Mouse (Mus musculus) urinary bladder, postnatal 36 days (tissue): Measurements from ENCODE around the gene Fibcd1.

Experiments
- DNase-seq, 2 experiments: peaks; one replicate each; pipeline ENCODE4 v3.0.0; 2022; ENCODE audit warnings: low spot score in 2 of 2, mixed read lengths in 1 of 2

The Fibcd1 gene

GRCm38 (mm10) chr2:31811086-31811958 is 34.5 kb downstream of the Fibcd1 start:
- DNase-seq: no peak

- DNase-seq: no peak
Measured at GRCm38 (mm10) chr2:31810444-31810843, 35.4 kb downstream of the Fibcd1 start, which contains the start of gene Qrfp. Gene Qrfp, minus strand, starts transcription at chr2:31810580.

- DNase-seq: no peak
Measured at GRCm38 (mm10) chr2:31809358-31809740, 36.5 kb downstream of the Fibcd1 start.

GRCm38 (mm10) chr2:31808410-31809357 is 37.1 kb downstream of the Fibcd1 start:
- DNase-seq: no peak

- DNase-seq: no peak
Measured at GRCm38 (mm10) chr2:31806639-31807382, 39.0 kb downstream of the Fibcd1 start.

GRCm38 (mm10) chr2:31803480-31803879 is 42.3 kb downstream of the Fibcd1 start:
- DNase-seq: peak; percentile 40 to 47

- no peak for DNase-seq
Measured at GRCm38 (mm10) chr2:31802811-31803210, 43.0 kb downstream of the Fibcd1 start.

GRCm38 (mm10) chr2:31801416-31801815 is 44.4 kb downstream of the Fibcd1 start:
- no peak for DNase-seq

GRCm38 (mm10) chr2:31796943-31797342 is 48.9 kb downstream of the Fibcd1 start:
- DNase-seq: no peak

- DNase-seq: no peak
Measured at GRCm38 (mm10) chr2:31792611-31793010, 53.2 kb downstream of the Fibcd1 start.

- no peak for DNase-seq
Measured at GRCm38 (mm10) chr2:31791260-31791659, 54.5 kb downstream of the Fibcd1 start.

- DNase-seq: no peak
Measured at GRCm38 (mm10) chr2:31790728-31791251, 55.0 kb downstream of the Fibcd1 start.

GRCm38 (mm10) chr2:31789215-31789614 is 56.6 kb downstream of the Fibcd1 start:
- DNase-seq: no peak

- DNase-seq: no peak
Measured at GRCm38 (mm10) chr2:31788227-31788626, 57.6 kb downstream of the Fibcd1 start.

- peak; percentile 50 to 71 for DNase-seq
Measured at GRCm38 (mm10) chr2:31787029-31787428, 58.8 kb downstream of the Fibcd1 start.

GRCm38 (mm10) chr2:31785074-31785473 is 60.7 kb downstream of the Fibcd1 start:
- peak; percentile 74 to 80 for DNase-seq

- no peak for DNase-seq
Measured at GRCm38 (mm10) chr2:31782958-31783602, 62.7 kb downstream of the Fibcd1 start.

GRCm38 (mm10) chr2:31779258-31779657 is 66.5 kb downstream of the Fibcd1 start:
- DNase-seq: no peak

- DNase-seq: no peak
Measured at GRCm38 (mm10) chr2:31776479-31776878, 69.3 kb downstream of the Fibcd1 start.

- peak; percentile 52 to 75 for DNase-seq
Measured at GRCm38 (mm10) chr2:31770781-31771441, 74.9 kb downstream of the Fibcd1 start.
